Mouse (Mus musculus) embryonic facial prominence, embryonic 14.5 days (tissue): ENCODE measurements around the gene Trim69. TPM values are rescaled to one million over a fixed set of nuclear protein-coding genes. Genes with fewer than 3 reads are reported as not detected.

Experiments
- ATAC-seq: fragments of 200-750 bp; cut with Nextera tagmentation; 2 replicates; pipeline ENCODE4 v1.8.0; 2017; ENCODE audit warnings: low read depth, moderate number of reproducible peaks, moderate TSS enrichment
- DNase-seq: peaks from one replicate; pipeline ENCODE4 v3.0.0-alpha.2; 2015; ENCODE audit warnings: low spot score
- H3K27ac ChIP-seq: fragments of 300-500 bp; sonication (generic); replicated peaks from 2 replicates; pipeline ENCODE4 v1.5.1; 2014; ENCODE audit warnings: low read depth, mild to moderate bottlenecking, low read length, moderate library complexity
- H3K27me3 ChIP-seq: fragments of 300-500 bp; sonication (generic); replicated peaks from 2 replicates; pipeline ENCODE4 v1.6.1; 2014; ENCODE audit warnings: low read length; ENCODE audit not compliant: control insufficient read depth, insufficient read depth
- H3K36me3 ChIP-seq: fragments of 300-500 bp; sonication (generic); 2 replicates; pipeline ENCODE4 v1.6.1; 2014; ENCODE audit warnings: low read length, mixed read lengths; ENCODE audit not compliant: control insufficient read depth, insufficient read depth
- H3K4me1 ChIP-seq: fragments of 300-500 bp; sonication (generic); 2 replicates; pipeline ENCODE4 v1.6.1; 2014; ENCODE audit warnings: antibody characterized with exemption, low read length; ENCODE audit not compliant: control insufficient read depth, insufficient read depth
- H3K4me2 ChIP-seq: fragments of 300-500 bp; sonication (generic); 2 replicates; pipeline ENCODE4 v1.6.1; 2014; ENCODE audit warnings: low read depth, mild to moderate bottlenecking, low read length, moderate library complexity, mixed read lengths
- H3K4me3 ChIP-seq: fragments of 300-500 bp; sonication (generic); 2 replicates; pipeline ENCODE4 v1.5.1; 2014; ENCODE audit warnings: low read depth, mild to moderate bottlenecking, low read length
- H3K9ac ChIP-seq: fragments of 300-500 bp; sonication (generic); 2 replicates; pipeline ENCODE4 v1.6.1; 2014; ENCODE audit warnings: low read depth, mild to moderate bottlenecking, low read length, moderate library complexity, mixed read lengths
- H3K9me3 ChIP-seq: fragments of 300-500 bp; sonication (generic); 2 replicates; pipeline ENCODE4 v1.6.1; 2016; ENCODE audit warnings: low read length; ENCODE audit not compliant: control insufficient read depth
- WGBS: fragments of 180-500 bp; shearing (Covaris S2); extraction: QIAGEN DNeasy Blood & Tissue Kit; methylation state at CpG from one replicate; pipeline ENCODE4 v1.1.7; 2014; 5-methylcytosine and 5-hydroxymethylcytosine counted together
- polyA plus RNA-seq: library from polyadenylated mRNA; unstranded; fragments of >200 nt; fragmentation: Nextera tagmentation; extraction: Ambion mirVana; gene quantifications from 2 replicates; pipeline ENCODE4 v1.2.1, GENCODE M21; 2014

The Trim69 gene
- polyA plus RNA-seq, 1 experiment from 2014 or later: 0.10 TPM

- no peak overlapping the region for H3K9ac ChIP-seq
- no peaks in the 10 kb centered on the region for H3K36me3 ChIP-seq
- H3K27ac ChIP-seq: no peak overlapping the region
- no peaks in the 10 kb centered on the region for H3K27me3 ChIP-seq
- WGBS: 100% methylated on average over 2 of the region's 2 CpGs
- no peak overlapping the region for H3K4me3 ChIP-seq
- DNase-seq (peak; percentile 16), ATAC-seq (no peak)
- no peak overlapping the region for H3K4me2 ChIP-seq
- no peaks in the 10 kb centered on the region for H3K4me1 ChIP-seq
- H3K9me3 ChIP-seq: no peaks in the 10 kb centered on the region
Observed at GRCm38 (mm10) chr2:122172188-122172587, 11.7 kb downstream of the Trim69 start.

DNA sequence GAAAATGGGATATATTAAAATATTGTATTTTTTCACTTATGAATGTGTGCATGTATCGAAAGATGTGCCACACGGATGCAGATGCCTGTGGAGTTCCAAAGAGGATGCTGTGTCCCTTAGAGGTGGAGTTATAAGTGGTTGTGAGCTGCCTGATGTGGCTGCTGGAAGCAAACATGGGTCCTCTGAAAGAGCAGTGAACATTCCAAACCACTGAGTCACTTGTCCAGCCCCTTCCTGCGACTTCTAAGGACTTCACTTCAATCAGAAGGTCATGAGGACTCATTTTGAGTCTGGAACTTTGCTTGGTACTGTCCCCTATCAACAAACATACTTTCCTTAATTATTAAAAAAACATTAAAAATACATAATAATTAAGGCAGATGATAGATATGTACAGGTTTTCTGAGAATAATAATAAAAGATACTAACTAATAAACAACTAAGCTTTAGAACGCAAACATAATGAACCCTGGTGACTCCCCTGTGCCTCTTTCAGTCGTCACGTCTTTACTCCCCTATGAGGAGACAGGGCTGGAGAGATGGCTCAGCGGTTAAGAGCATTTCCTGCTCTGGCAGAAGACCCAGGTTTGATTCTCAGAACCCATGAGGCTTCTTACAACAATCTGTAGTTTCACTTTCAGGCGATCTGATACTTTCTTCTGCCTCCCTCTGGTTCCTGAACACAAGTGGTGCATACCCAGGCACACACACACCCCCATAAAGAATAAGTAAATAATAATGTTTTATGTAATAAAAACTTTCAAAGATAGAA lies 19.7 kb downstream of the Trim69 start:
- no peak overlapping the region for H3K27ac ChIP-seq
- H3K27me3 ChIP-seq: no peaks in the 10 kb centered on the region
- WGBS: 73% methylated on average over 8 of the region's 8 CpGs
- no peaks in the 10 kb centered on the region for H3K9me3 ChIP-seq
- H3K9ac ChIP-seq: no peak overlapping the region
- ATAC-seq (no peak), DNase-seq (no peak)
- H3K4me3 ChIP-seq: no peak overlapping the region
- no peaks in the 10 kb centered on the region for H3K36me3 ChIP-seq
- H3K4me2 ChIP-seq: no peak overlapping the region
- no peaks in the 10 kb centered on the region for H3K4me1 ChIP-seq

GRCm38 (mm10) chr2:122185086-122185485 lies 24.6 kb downstream of the Trim69 start:
- H3K4me1 ChIP-seq: no peaks in the 10 kb centered on the region
- no peak overlapping the region for H3K4me3 ChIP-seq
- 89% methylated on average over 4 of the region's 4 CpGs for WGBS

DNA sequence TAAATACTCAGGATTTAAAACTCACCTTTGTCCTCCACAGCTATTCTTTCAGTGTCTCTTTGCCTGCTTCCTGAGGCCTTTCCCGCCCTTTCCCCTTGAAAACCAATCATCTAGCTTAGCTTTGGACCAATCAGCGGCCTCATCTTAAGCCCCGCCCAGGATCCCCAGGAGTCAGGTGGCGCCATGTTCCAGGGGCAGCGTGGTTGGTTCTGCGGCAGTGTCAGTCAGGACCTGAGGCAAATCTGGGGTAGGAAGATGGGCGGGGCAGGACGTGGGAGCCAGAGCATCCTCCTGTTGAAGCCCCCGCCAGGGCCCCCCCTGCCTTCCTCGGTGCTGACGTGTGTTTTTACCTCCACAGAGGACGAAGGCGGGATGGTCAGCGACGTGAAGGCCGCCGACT lies 25.6 kb downstream of the Trim69 start, which contains the start of the genes Patl2 and Terb2:
TSS of gene Patl2 (minus strand) at position 84 of the 400 bp plus-strand sequence.
TSS of gene Terb2 (plus strand) at position 167 of the 400 bp plus-strand sequence.
- WGBS: 85% methylated on average over 17 of the region's 17 CpGs
- no peaks in the 10 kb centered on the region for H3K4me1 ChIP-seq
- H3K27ac ChIP-seq: no peak within 1 kb of the TSS
- no peak for ATAC-seq
- no peaks in the 10 kb centered on the region for H3K9me3 ChIP-seq
- H3K36me3 ChIP-seq: no peaks in the 10 kb centered on the region
- no peaks in the 10 kb centered on the region for H3K27me3 ChIP-seq
- no peak within 1 kb of the TSS for H3K4me2 ChIP-seq
- no peak for DNase-seq
- H3K4me3 ChIP-seq: no peak within 1 kb of the TSS
- H3K9ac ChIP-seq: no peak within 1 kb of the TSS

More at GRCm38 (mm10) chr2:122185086-122185485, 24.6 kb downstream of the Trim69 start:
- DNase-seq (no peak), ATAC-seq (no peak)
- Histone ChIP-seq H3K4me2 (no peak overlapping the region), H3K9me3 (no peaks in the 10 kb centered on the region), H3K27me3 (no peaks in the 10 kb centered on the region), H3K36me3 (no peaks in the 10 kb centered on the region), H3K27ac (no peak overlapping the region), H3K9ac (no peak overlapping the region)

DNA sequence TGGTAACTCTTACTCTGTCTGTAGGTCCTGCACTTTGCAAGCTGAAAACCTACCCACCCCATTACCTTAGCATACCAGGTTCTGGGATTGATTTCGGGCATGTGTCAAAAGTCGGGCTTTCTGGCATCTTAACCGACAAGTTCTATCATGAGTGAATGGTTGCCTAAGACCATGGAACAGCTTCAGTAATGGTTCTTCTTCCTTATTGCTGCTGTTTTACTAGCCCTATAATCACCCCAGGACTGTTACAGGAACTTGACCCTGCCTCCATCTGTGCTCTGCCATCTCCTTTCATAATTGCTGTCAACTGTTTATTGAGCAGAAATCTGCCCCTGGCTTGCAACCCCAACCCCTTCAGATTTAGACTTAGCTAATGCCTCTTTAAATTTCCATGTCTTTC lies 26.3 kb downstream of the Trim69 start:
- Histone ChIP-seq H3K9ac (no peak overlapping the region), H3K9me3 (no peaks in the 10 kb centered on the region), H3K27ac (no peak overlapping the region), H3K27me3 (no peaks in the 10 kb centered on the region), H3K36me3 (no peaks in the 10 kb centered on the region), H3K4me2 (no peak overlapping the region), H3K4me3 (no peak overlapping the region), H3K4me1 (no peaks in the 10 kb centered on the region)
- WGBS: 80% methylated on average over 3 of the region's 3 CpGs
- ATAC-seq: no peak
- DNase-seq: no peak

GRCm38 (mm10) chr2:122191849-122192248 lies 31.3 kb downstream of the Trim69 start:
- Histone ChIP-seq H3K36me3 (no peaks in the 10 kb centered on the region), H3K4me3 (no peak overlapping the region), H3K27ac (no peak overlapping the region), H3K4me1 (no peaks in the 10 kb centered on the region), H3K4me2 (no peak overlapping the region), H3K9me3 (no peaks in the 10 kb centered on the region), H3K27me3 (no peaks in the 10 kb centered on the region), H3K9ac (no peak overlapping the region)
- DNase-seq: no peak
- 79% methylated on average over 3 of the region's 3 CpGs for WGBS
- ATAC-seq: no peak

GRCm38 (mm10) chr2:122194509-122194929 lies 34.0 kb downstream of the Trim69 start:
- H3K4me2 ChIP-seq: no peak overlapping the region
- no peaks in the 10 kb centered on the region for H3K36me3 ChIP-seq
- H3K4me3 ChIP-seq: no peak overlapping the region
- no peaks in the 10 kb centered on the region for H3K9me3 ChIP-seq
- no peak overlapping the region for H3K27ac ChIP-seq
- H3K4me1 ChIP-seq: no peaks in the 10 kb centered on the region
- H3K27me3 ChIP-seq: no peaks in the 10 kb centered on the region
- 77% methylated on average over 1 of the region's 1 CpGs for WGBS
- no peak overlapping the region for H3K9ac ChIP-seq
- ATAC-seq (0 out of 2 replicates have a peak, but pooled peaks have one; percentile 72), DNase-seq (peak; percentile 72)

DNA sequence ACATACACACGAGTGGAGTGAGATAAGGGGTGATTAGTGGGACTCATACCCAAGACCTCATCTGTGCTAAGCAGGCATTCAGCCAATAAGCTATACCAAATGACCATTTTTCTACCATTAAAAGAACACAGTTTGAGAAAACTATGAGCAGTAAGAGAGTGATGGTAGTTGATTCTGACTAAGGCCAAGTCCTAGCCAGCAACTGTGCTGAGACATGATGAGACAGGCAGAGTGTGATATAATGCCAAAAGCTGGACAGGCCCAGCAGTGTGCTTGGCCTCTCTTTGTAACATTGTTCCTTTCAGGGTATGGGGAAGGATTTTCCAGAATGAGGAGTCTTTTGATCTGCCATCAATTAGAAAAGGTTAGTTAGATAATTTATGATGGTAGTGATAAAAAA lies 41.0 kb downstream of the Trim69 start:
- Histone ChIP-seq H3K27ac (no peak overlapping the region), H3K4me1 (no peaks in the 10 kb centered on the region), H3K27me3 (no peaks in the 10 kb centered on the region), H3K4me2 (no peak overlapping the region), H3K9me3 (no peaks in the 10 kb centered on the region), H3K36me3 (no peaks in the 10 kb centered on the region), H3K9ac (no peak overlapping the region), H3K4me3 (no peak overlapping the region)
- no peak for DNase-seq
- no peak for ATAC-seq
- WGBS: 87% methylated on average over 1 of the region's 1 CpGs
